In the genomic region with DNA sequence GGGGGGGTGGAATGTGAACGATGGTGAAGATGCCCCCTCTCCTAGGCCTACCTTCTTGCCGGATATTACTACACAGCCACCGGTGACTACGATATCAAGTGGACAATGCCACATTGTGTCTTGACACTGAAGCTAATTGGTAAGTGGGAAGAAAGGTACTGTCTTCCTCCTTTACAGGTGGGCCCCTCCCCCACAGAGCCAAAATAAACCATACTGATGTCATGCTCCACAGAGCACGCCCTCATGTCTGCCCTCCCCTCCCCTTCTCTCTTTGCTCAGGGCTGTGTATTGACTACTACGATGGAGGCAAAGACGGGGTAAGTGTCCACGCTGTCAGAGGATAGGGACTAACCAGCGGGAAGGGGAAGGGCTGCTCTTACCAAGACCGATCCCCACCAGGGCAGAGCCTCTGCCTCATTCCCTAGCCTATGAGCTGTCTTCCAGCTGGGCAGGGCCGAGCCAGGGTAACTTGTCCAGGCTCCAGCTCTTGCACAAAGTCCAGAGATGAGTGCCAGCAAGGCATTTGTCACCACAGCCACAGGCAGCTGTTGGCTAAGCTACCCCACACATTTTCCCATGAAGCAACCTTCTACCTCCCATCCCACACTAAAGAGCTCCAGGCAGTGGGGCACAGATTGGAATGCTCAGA, we compare ENCODE assay signal across 9 mouse cellular contexts. TPM values are rescaled to one million over a fixed set of nuclear protein-coding genes. Genes with fewer than 3 reads are reported as not detected.
A peak's percentile ranks its signal among the peaks of the same experiment; 100 is the strongest.
DNase-seq lines count a peak whose midpoint lies in the region; ATAC-seq and TF ChIP-seq lines count a peak whose summit lies in the region.
"Had no signal": no experiment of that assay in that cellular context is flagged by ENCODE, and none has a peak within 500 bp of the region (broad histone marks: within the 10 kb centered on the region; RNA-seq: fewer than 3 reads in every experiment).

No protein-coding gene starts in this region.

- peak; percentile 34 for ATAC-seq in cerebellum, adult (ENCODE audit: insufficient number of reproducible peaks, low FRiP score, low TSS enrichment)

- intact Hi-C loops in heart, postnatal 14 days (cut with DNase I) = loop anchor here (5.0 kb wide), 2 partner anchors 38 to 42 kb away; a partner anchor contains a TSS
- intact Hi-C loops in left cerebral cortex, adult 2 months (cut with DNase I) = loop anchor here (5.0 kb wide), 1 partner anchor 42 kb away; a partner anchor contains a TSS

- no peak for DNase-seq in cerebellum, adult 11 months
- peak; percentile 47 to 67 for DNase-seq in right cerebral cortex, adult 2 months (ENCODE audit: low spot score in 2 of 2)
- no peak for DNase-seq in right cerebral cortex, postnatal 4 days
- DNase-seq in heart, postnatal 14 days = peak; percentile 69 to 80
- DNase-seq in left cerebral cortex, adult 2 months (ENCODE audit: extremely low spot score in 1 of 2, low spot score in 2 of 2) = peak; percentile 47 to 62
- peak; percentile 37 to 66 for DNase-seq in right cerebral cortex, postnatal 36 days (ENCODE audit: low spot score in 2 of 2)
- no peak for DNase-seq in thymus, postnatal 10 days (ENCODE audit: low spot score in 2 of 2)

- no peak overlapping the region for H3K4me3 ChIP-seq in left cerebral cortex, adult 2 months
- H3K4me3 ChIP-seq: megakaryocyte, embryonic 14.5 days had no signal

- peak overlapping the region; percentile 0 for H3K27ac ChIP-seq in left cerebral cortex, adult 2 months

- TF ChIP-seq CTCF in left cerebral cortex, adult 2 months (IDR thresholded peaks at IDR 0.05) = no peak

RNA-seq across cellular contexts. Expression of a gene that starts 11.9 kb away (rescaled TPM):
- total RNA-seq in heart, postnatal 14 days (2021) = 10 to 100 TPM; 58.8 to 68.4 TPM
- total RNA-seq in left cerebral cortex, adult 2 months (2021) = 10 to 100 TPM; 47.4 to 50.9 TPM

RNA-seq across cellular contexts. Expression of a gene that starts 12.1 kb away (rescaled TPM):
- 100 to 1,000 TPM; 326 to 358 TPM for total RNA-seq in heart, postnatal 14 days (2021)
- total RNA-seq in left cerebral cortex, adult 2 months (2021) = 100 to 1,000 TPM; 115 to 120 TPM

RNA-seq across cellular contexts. Expression of a gene that starts 37.3 kb away (rescaled TPM):
- 10 to 100 TPM; 54.0 to 56.7 TPM for total RNA-seq in heart, postnatal 14 days (2021)
- total RNA-seq in left cerebral cortex, adult 2 months (2021) = 10 to 100 TPM; 20.5 to 21.5 TPM

RNA-seq across cellular contexts. Expression of a gene that starts 38.4 kb away (rescaled TPM):
- 1 to 10 TPM; 4.2 to 8.5 TPM for total RNA-seq in heart, postnatal 14 days (2021)
- total RNA-seq in left cerebral cortex, adult 2 months (2021) = 1 to 10 TPM; 3.3 to 4.0 TPM

RNA-seq across cellular contexts. Expression of a gene that starts 41.1 kb away (rescaled TPM):
- 100 to 1,000 TPM; 323 to 327 TPM for total RNA-seq in heart, postnatal 14 days (2021)
- 100 to 1,000 TPM; 298 to 309 TPM for total RNA-seq in left cerebral cortex, adult 2 months (2021)

Comparison
In these comparisons a context has a peak if more than half of its experiments do, and no peak if none do; other contexts are left out.
1. DNase-seq: peak in right cerebral cortex, adult 2 months (2 of 2), heart, postnatal 14 days (2 of 2), left cerebral cortex, adult 2 months (2 of 2) and right cerebral cortex, postnatal 36 days (2 of 2); none in cerebellum, adult 11 months (single experiment), right cerebral cortex, postnatal 4 days (single experiment) and thymus, postnatal 10 days (0 of 2).